Mouse (Mus musculus) layer of hippocampus, adult 6 months (tissue): ENCODE data around the gene Sh2d6. TPM values are rescaled to one million over a fixed set of nuclear protein-coding genes. Genes with fewer than 3 reads are reported as not detected.

Experiments
- long read RNA-seq, 2 experiments: library from polyadenylated mRNA; unstranded; transcript quantifications; one replicate each; pipeline ENCODE4 v2.0.0; 2019 to 2020
- polyA plus RNA-seq: library from polyadenylated mRNA; unstranded; fragments of <200 nt; fragmentation: Nextera tagmentation; gene quantifications from 2 replicates; pipeline ENCODE4 v1.2.3, GENCODE M21; 2021

The Sh2d6 gene
- polyA plus RNA-seq = 0.54 and 0.73 TPM in 2 replicates
- long read RNA-seq, experiment 1, partial matches to known transcripts = 2 of 2 reads
- long read RNA-seq, experiment 1, other reads (novel, unspliced or antisense) = 0 of 2 reads
- long read RNA-seq, experiment 2 = 0 reads

DNA sequence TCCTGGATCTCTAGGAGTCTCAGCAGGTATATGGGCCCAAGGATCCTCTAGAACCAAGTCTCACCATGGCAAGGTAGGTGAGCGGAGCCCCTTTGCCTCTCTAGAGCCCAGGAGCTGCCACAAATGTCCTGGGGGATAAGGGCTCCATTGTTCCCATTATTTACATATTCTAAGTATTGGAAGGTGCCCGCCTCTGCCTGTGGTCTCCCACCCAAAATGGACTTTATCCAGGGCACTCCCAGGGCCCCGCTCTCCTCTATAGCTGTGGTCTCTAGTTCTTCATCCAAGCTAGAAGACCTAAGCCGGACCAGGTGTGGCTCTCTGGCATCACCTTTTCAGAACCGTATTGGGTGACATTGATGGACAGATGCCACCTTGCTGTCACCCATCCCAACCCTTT is at the start of gene Sh2d6:
Gene Sh2d6, minus strand, starts transcription at position 101 of the 400 bp plus-strand sequence.

DNA sequence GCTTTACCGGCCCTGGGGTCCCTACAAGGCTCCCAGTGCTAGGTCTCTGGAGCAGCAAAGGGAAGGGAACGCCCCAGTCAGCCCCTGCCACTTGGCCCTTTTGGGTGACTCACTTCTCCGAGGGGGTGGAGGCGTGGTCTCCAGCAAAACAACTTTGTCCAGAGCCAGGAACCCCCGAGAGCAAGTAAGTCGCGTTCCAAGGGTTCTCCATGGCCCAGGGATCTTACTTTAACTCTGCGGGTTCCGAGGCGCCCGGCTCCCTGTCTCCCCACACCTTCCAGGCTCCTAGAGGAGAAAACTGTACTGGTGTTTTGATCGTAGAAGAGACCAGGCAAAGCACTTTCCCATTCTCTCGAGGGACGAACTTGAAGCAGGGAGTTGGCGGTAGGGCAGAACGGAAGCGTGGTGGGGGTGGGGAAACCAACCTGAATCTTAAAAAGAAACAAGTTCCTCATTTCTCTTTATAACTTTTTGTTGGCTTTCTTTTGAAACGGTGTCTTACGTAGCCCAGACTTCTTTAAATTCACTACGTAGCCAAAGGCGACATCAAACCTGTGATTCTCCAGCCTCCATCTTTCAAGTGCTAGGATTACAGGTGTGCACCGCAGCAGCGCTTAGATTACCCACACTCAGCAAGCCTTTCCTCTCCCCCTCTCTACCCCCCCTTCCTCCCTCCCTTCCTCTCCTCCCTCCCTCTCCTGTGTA is 22.9 kb upstream of the Sh2d6 start, which contains the start of gene Capg:
Gene Capg, plus strand, starts transcription at position 109 of the 705 bp plus-strand sequence.

Other genes starting within 250 kb of the Sh2d6 start
- not detected in 2 replicates for gene Sftpb, start 217.1 kb downstream of the Sh2d6 start, polyA plus RNA-seq
- 31.1 and 32.9 TPM in 2 replicates for gene Usp39, start 176.5 kb downstream of the Sh2d6 start, polyA plus RNA-seq
- 10.8 and 11.7 TPM in 2 replicates for gene 0610030E20Rik, start 174.4 kb downstream of the Sh2d6 start, polyA plus RNA-seq
- gene Tmem150a, start 166.3 kb downstream of the Sh2d6 start, polyA plus RNA-seq = 1.8 and 2.0 TPM in 2 replicates
- 95.9 and 110 TPM in 2 replicates for gene Rnf181, start 154.8 kb downstream of the Sh2d6 start, polyA plus RNA-seq
- gene Vamp5, start 141.2 kb downstream of the Sh2d6 start, polyA plus RNA-seq = 20.3 and 23.0 TPM in 2 replicates
- gene Vamp8, start 131.0 kb downstream of the Sh2d6 start, polyA plus RNA-seq = 51.9 and 96.1 TPM in 2 replicates
- gene Ggcx, start 107.4 kb downstream of the Sh2d6 start, polyA plus RNA-seq = 7.3 and 8.6 TPM in 2 replicates
- gene Mat2a, start 82.1 kb downstream of the Sh2d6 start, polyA plus RNA-seq = 155 and 175 TPM in 2 replicates
- 8.3 and 11.5 TPM in 2 replicates for gene Capg, start 22.7 kb upstream of the Sh2d6 start, polyA plus RNA-seq
- gene Elmod3, start 76.7 kb upstream of the Sh2d6 start, polyA plus RNA-seq = 19.8 and 24.0 TPM in 2 replicates
- gene Retsat, start 76.8 kb upstream of the Sh2d6 start, polyA plus RNA-seq = 22.7 and 24.6 TPM in 2 replicates
- gene Tgoln1, start 95.3 kb upstream of the Sh2d6 start, polyA plus RNA-seq = 28.3 and 33.3 TPM in 2 replicates